Mouse (Mus musculus) monocyte, adult 5-6 weeks (primary cell): ENCODE data around the gene Gorasp2. TPM values are rescaled to one million over a fixed set of nuclear protein-coding genes. Genes with fewer than 3 reads are reported as not detected.

Experiments used
- ATAC-seq: fragments of 153-309, 156-312 bp; replicated peaks from 2 replicates; pipeline ENCODE4 v1.8.0; 2017; ENCODE audit warnings: mild to moderate bottlenecking; ENCODE audit not compliant: low TSS enrichment, insufficient number of reproducible peaks, severe bottlenecking, poor library complexity, low FRiP score
- total RNA-seq: library from RNA; stranded (forward); fragments of 200-1000, 200-491, 200-594 nt; gene quantifications from 3 replicates; pipeline ENCODE4 v1.2.3, GENCODE M21; 2017

Gorasp2 gene
- total RNA-seq, result 36.6 to 41.3 TPM (median 39.7 TPM) in 3 replicates

DNA sequence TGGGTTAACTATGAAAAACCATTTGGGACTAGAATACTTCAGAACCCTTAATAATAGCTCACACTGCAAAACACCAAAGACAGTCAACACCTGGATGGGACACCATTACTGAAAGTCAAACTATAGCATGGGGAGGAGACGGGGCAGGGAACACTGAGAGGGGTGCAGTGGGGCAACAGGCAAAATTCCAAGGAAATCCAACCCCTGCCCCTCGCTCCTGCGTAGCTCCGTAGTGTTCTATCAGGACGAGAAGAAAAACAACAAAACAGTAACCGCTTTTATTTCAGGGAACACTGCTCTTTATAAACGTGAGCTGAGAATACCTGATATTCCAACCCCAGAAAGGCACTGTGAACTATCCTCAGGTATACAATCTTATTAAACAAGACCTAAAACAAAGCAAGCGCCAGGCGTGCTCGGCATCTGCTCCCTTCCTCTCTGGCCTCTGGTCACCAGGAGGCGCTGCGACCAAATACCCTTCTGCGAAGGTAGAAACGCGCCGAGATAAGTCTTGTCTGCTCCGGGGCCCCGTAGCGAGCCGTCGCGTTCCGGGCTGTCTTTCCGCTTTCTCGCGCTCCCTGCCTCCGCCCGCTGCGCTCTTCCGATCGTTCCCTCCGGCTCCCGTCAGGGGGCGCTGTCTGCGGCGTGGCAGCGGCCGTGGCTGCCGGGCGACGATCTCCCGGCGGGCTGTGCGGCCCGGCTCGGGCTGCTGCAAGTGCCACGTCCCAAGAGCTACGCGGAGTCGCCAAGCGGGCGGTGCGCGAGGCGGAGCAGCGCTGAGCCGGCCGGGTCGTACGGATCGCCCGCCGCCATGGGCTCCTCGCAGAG lies at the start of gene Gorasp2:
TSS of gene Gorasp2 (plus strand) at position 690 of the 828 bp plus-strand sequence.
- ATAC-seq, result peak; percentile 95

- peak; percentile 75 for ATAC-seq
These were observed 46.5 kb upstream of the Gorasp2 start for GRCm38 (mm10) chr2:70614745-70615351.

DNA sequence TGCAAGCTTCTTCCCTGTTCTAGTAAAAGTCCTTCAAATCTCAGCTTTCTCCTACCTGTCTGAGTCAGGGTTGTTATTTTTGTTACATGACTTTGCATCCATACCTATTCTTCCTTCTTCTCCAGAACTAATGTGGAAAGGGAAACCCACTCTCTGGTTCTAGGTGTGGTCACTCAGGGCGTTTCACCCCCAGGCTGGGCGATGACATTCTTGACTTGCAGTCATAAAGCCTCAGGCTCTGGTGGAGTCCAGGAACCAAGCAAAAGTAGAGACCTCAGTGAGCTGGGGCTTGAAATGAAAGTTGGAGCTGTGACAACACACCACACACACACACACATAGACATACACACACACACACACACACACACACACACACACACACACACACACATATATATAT lies 45.3 kb upstream of the Gorasp2 start:
- no peak for ATAC-seq

- no peak for ATAC-seq
These were observed 44.8 kb upstream of the Gorasp2 start for GRCm38 (mm10) chr2:70616617-70617016.

DNA sequence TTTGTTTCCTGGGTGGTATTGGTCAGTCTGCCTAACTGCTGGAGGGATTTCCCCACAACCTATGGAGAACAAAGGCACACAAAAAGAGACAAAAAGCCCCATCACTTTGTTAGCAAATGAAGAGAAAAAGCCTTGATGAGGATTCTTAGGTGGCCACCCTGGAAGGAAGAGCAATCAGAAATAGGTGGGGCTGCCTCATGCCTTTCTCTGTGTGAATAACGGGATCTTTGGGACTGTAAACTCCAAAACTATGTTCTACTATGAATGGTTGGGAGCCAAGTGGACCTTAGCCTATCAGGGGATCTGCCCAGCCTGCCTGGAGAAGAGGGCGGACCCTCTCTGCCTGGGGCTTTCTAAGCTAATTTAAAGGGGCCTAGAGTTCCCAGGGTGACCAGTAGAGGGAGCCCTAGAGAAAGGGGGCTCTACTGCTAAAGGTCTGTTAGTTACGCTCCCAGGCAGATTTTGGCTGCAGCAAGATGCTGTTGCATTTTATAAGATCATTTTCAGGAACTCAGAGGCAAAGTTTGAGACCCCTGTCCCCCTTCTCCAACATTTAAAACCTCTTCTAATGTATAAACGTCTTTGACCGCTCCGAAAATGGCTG lies 42.0 kb upstream of the Gorasp2 start:
- ATAC-seq, result no peak

DNA sequence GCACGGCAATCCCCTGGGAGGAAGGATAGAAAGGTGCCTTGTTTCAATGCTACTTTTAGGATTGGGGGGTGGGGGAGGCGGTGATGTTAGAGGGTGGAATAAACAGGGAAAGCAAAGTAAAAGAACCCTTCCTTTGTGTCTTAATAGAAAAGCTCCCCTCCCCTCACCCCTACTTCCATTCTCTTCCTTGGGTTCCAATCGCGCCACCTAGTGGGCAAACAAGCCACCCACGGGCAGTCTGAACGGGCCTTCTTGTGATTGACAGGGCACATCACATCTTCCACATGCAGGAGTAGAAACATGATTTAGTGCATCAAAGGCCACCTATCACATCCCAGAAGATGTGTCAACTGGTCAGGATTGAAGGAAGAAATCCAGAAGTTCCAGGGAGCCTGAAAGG lies 41.2 kb upstream of the Gorasp2 start:
- no peak for ATAC-seq

- no peak for ATAC-seq
These were observed 39.1 kb upstream of the Gorasp2 start for GRCm38 (mm10) chr2:70622244-70622643.

DNA sequence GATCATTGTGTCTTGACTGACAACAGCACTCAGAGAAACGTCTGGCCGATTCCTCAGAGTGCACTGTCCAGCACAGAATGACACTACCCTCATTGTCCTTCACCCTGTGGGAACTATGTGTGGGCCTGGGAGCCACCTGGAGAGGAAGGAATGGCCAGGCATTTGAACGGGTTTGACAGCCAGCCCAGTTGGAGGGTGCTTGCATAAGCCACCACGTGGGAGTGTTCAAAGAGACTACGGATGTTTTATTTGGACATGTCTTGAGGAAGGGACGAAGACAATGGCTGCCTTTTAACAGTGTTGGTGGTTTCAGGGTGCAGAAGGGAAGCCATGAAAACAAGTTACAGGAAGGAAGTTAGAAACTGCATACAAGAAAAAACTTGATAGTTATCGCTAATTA lies 35.6 kb upstream of the Gorasp2 start:
- no peak for ATAC-seq

- ATAC-seq, result no peak
These were observed 33.0 kb upstream of the Gorasp2 start for GRCm38 (mm10) chr2:70628397-70628796.

- ATAC-seq, result no peak
These were observed 32.0 kb upstream of the Gorasp2 start for GRCm38 (mm10) chr2:70629339-70629761.

DNA sequence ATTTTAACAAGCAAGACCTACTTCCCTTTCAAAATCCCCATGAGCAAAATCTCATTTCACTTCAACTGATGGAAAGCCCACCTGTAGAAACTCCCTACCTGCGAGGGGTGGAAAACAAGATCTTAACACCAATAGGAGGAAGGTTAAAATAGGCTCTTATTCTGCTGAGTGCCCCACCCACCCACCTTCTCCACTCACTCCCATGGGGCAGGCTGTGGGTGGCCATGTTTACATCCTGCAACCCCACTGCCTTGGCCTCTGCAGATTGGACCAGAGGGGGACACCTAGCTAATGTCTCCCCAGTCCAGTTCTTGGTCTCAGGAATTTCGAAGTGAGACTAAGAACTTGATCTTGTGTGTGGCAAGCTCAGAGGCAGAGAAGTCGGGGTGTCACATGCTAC lies 31.5 kb upstream of the Gorasp2 start:
- ATAC-seq, result no peak

GRCm38 (mm10) chr2:70631321-70631720 lies 30.1 kb upstream of the Gorasp2 start:
- no peak for ATAC-seq

DNA sequence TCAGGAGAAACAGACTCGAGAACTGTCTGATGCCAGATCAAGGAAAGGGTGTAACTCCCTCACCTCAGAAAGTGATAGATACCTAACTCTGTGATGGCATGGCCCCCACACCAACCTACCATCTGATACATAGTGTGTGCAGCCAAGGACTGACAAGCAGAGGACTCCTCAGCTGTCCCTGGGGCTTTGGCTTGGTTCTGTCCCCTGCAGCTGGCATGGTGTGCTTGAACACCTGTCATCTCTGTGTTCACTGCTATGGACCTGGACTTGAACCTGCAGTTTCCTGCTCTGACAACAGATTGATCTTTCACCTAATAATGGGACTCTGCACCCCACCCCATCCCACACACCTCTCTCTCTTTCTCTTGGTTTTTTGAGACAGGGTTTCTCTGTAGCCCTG lies 29.0 kb upstream of the Gorasp2 start:
- ATAC-seq, result no peak

DNA sequence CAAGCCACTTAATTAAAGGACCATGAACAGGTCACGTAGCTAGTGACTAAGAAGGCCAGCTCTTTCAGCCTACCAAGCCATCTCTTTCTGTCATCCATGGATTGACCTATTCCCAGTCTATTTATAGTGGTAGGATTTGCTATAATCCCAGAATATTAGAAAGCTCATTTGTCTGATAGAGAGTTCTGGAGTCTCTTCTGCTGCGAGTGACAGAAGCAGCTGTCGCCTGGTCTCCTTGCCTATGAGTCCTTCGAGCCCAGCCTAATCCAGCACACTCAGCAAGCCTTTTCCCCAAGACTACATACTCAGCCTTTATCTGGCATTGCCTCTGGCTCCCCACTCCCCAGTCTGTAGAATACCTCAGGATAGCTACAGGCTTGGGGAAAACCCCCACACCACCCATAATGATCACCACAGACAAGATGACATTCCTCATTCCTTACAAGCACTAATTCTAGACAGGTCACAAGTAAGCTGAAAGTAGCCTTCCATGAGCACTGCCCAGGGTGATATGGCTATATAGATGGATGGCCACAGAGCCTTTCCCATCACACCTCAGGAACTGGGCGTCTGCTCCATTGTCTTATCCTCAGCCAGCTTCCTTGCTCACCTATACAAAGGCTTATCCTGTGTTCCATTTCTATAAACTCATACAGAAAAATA lies 27.2 kb upstream of the Gorasp2 start:
- no peak for ATAC-seq

DNA sequence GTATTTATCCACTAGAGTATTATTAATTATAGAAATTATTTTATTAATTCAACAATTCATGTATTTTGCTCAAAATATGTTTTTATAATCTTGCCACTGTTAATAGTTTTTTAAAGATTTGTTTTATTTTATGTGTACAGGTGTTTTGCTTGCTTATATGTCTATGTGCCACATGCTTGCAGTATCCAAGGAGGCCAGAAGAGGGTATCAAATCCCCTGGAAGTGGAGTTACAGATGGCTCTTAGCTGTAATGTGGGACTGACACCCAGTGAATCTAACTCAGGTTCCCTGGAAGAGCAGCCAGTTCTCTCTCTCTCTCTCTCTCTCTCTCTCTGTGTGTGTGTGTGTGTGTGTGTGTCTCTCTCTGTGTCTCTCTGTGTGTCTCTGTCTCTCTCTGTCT lies 20.4 kb upstream of the Gorasp2 start:
- no peak for ATAC-seq

DNA sequence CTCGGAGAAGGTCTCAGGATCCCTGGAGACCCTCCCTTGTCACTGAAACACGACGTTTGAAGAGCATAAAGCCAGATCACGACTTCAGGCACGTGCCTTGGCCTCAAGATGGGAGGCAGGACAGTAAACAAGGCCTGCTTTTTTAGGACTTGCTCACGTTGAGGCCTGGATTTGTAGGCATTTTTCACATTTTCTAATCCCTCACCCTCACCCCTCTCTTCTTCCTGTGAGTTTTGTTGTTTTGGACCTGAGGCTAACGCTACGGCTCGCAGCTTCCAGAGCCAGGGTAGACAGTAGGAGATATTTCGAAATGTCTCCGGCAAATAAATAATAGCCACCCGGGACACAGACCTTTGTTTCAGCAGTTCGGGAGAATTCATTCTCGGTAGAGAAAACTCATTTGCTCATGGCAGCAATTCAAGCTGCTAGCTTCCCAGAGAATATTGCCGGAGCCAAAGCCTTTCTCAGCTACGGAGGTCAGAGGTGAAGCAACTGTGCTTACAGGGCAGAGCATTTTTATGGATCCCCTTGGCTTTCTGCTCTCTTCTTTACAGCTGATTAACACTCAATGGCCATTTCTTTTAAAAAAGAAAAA lies 18.3 kb upstream of the Gorasp2 start:
- no peak for ATAC-seq

GRCm38 (mm10) chr2:70645266-70645780 lies 16.1 kb upstream of the Gorasp2 start:
- no peak for ATAC-seq

- no peak for ATAC-seq
These were observed 13.7 kb upstream of the Gorasp2 start for GRCm38 (mm10) chr2:70647681-70648080.

- ATAC-seq, result no peak
These were observed 13.1 kb upstream of the Gorasp2 start for GRCm38 (mm10) chr2:70648271-70648670.
